Mouse (Mus musculus) MEL (cell line): ENCODE data around the gene Kcnab1. TPM values are rescaled to one million over a fixed set of nuclear protein-coding genes. Genes with fewer than 3 reads are reported as not detected.

Experiments used
- DNase-seq: peaks from one replicate; pipeline ENCODE4 v3.0.0; 2011; ENCODE audit warnings: low read depth, low spot score
- H3K27ac ChIP-seq: 2 replicates; pipeline ENCODE4 v1.5.1; 2012; ENCODE audit warnings: low read depth, mild to moderate bottlenecking, control low read depth, low read length, moderate library complexity; ENCODE audit not compliant: control insufficient read depth
- H3K27me3 ChIP-seq, 2 experiments: fragments of 150-350 bp in 1 of 2; sonication (generic) in 1 of 2; 2 replicates each; pipeline ENCODE4 v1.6.1; 2012; ENCODE audit warnings: low read length in 2 of 2, mild to moderate bottlenecking in 2 of 2, improper control_type of control experiment in 1 of 2, moderate library complexity in 1 of 2; ENCODE audit not compliant: insufficient read depth in 2 of 2, control insufficient read depth in 1 of 2
- H3K36me3 ChIP-seq, 2 experiments: 2 replicates each; pipeline ENCODE4 v1.6.1; 2012 to 2014; ENCODE audit warnings: low read length in 2 of 2, improper control_type of control experiment in 1 of 2, inconsistent platforms in 1 of 2, mild to moderate bottlenecking in 1 of 2; ENCODE audit not compliant: insufficient read depth in 2 of 2, control insufficient read depth in 1 of 2
- H3K4me1 ChIP-seq, 2 experiments: fragments of 150-350 bp in 1 of 2; sonication (generic) in 1 of 2; 2 replicates each; pipeline ENCODE4 v1.6.1; 2012; ENCODE audit warnings: low read length in 2 of 2, improper control_type of control experiment in 1 of 2, mild to moderate bottlenecking in 1 of 2; ENCODE audit not compliant: insufficient read depth in 2 of 2, control insufficient read depth in 1 of 2
- H3K4me3 ChIP-seq, 2 experiments: fragments of 150-350 bp in 1 of 2; sonication (generic) in 1 of 2; 2 replicates each; pipeline ENCODE4 v1.5.1; 2012; ENCODE audit warnings: low read depth in 2 of 2, low read length in 2 of 2, mild to moderate bottlenecking in 2 of 2, moderate library complexity in 2 of 2, control low read depth in 1 of 2, improper control_type of control experiment in 1 of 2; ENCODE audit not compliant: control insufficient read depth in 1 of 2, insufficient read depth in 1 of 2
- H3K79me2 ChIP-seq: 2 replicates; pipeline ENCODE4 v1.6.1; 2012; ENCODE audit warnings: mild to moderate bottlenecking, low read length, moderate library complexity; ENCODE audit not compliant: control insufficient read depth, poor library complexity, insufficient read depth
- H3K9ac ChIP-seq: 2 replicates; pipeline ENCODE4 v1.6.1; 2012; ENCODE audit warnings: low read depth, mild to moderate bottlenecking, control low read depth, low read length, moderate library complexity; ENCODE audit not compliant: control insufficient read depth, poor library complexity, severe bottlenecking
- H3K9me3 ChIP-seq: fragments of 150-350 bp; sonication (generic); replicated peaks from 2 replicates; pipeline ENCODE4 v1.6.1; 2012; ENCODE audit warnings: mild to moderate bottlenecking, low read length, improper control_type of control experiment, moderate library complexity; ENCODE audit not compliant: insufficient read depth
- BHLHE40 ChIP-seq: IDR thresholded peaks from 2 replicates; pipeline ENCODE4 v1.6.1; 2012; ENCODE audit warnings: low read depth, mild to moderate bottlenecking, inconsistent platforms, low read length, improper control_type of control experiment, borderline replicate concordance
- CHD1 ChIP-seq: IDR thresholded peaks from 2 replicates; pipeline ENCODE4 v1.6.1; 2012; ENCODE audit warnings: low read depth, mild to moderate bottlenecking, inconsistent platforms, low read length, improper control_type of control experiment
- CHD2 ChIP-seq: IDR thresholded peaks from 2 replicates; pipeline ENCODE4 v1.6.1; 2011; ENCODE audit warnings: low read length, improper control_type of control experiment
- CTCF ChIP-seq, 3 experiments: IDR thresholded peaks in 2 of 3; conservative IDR thresholded peaks in 1 of 3; 2 replicates each; pipeline ENCODE4 v1.5.1; 2011 to 2012; ENCODE audit warnings: low read length in 3 of 3, low read depth in 2 of 3, mild to moderate bottlenecking in 2 of 3, improper control_type of control experiment in 1 of 3, inconsistent platforms in 1 of 3, mixed read lengths in 1 of 3, moderate library complexity in 1 of 3; ENCODE audit not compliant: control insufficient read depth in 1 of 3, insufficient read depth in 1 of 3, poor library complexity in 1 of 3, severe bottlenecking in 1 of 3
- ELF1 ChIP-seq: IDR thresholded peaks from 2 replicates; pipeline ENCODE4 v1.6.1; 2014; ENCODE audit warnings: low read depth, mild to moderate bottlenecking, inconsistent platforms, low read length, improper control_type of control experiment, moderate library complexity
- EP300 ChIP-seq, 2 experiments: IDR thresholded peaks; 2 replicates each; pipeline ENCODE4 v1.6.1; 2011; ENCODE audit warnings: improper control_type of control experiment in 2 of 2, low read length in 2 of 2, low read depth in 1 of 2, mild to moderate bottlenecking in 1 of 2
- ETS1 ChIP-seq: IDR thresholded peaks from 2 replicates; pipeline ENCODE4 v1.6.1; 2012; ENCODE audit warnings: low read depth, mild to moderate bottlenecking, inconsistent platforms, low read length, improper control_type of control experiment, moderate library complexity
- HCFC1 ChIP-seq: IDR thresholded peaks from 2 replicates; pipeline ENCODE4 v1.6.1; 2012; ENCODE audit warnings: low read depth, mild to moderate bottlenecking, inconsistent platforms, low read length, improper control_type of control experiment, moderate library complexity
- JUND ChIP-seq: IDR thresholded peaks from 2 replicates; pipeline ENCODE4 v1.6.1; 2011; ENCODE audit warnings: low read depth, mild to moderate bottlenecking, improper control_type of control experiment, low read length
- MAFK ChIP-seq: IDR thresholded peaks from 2 replicates; pipeline ENCODE4 v1.6.1; 2011; ENCODE audit warnings: low read depth, mild to moderate bottlenecking, low read length, improper control_type of control experiment, borderline replicate concordance
- MXI1 ChIP-seq: IDR thresholded peaks from 2 replicates; pipeline ENCODE4 v1.6.1; 2011; ENCODE audit warnings: mild to moderate bottlenecking, low read depth, low read length, improper control_type of control experiment
- MYB ChIP-seq: IDR thresholded peaks from 2 replicates; pipeline ENCODE4 v1.6.1; 2011; ENCODE audit warnings: mild to moderate bottlenecking, low read depth, low read length, improper control_type of control experiment
- NELFE ChIP-seq: IDR thresholded peaks from 2 replicates; pipeline ENCODE4 v1.6.1; 2011; ENCODE audit warnings: low read depth, low read length, improper control_type of control experiment
- POLR2A ChIP-seq, 2 experiments: IDR thresholded peaks; 2 replicates each; pipeline ENCODE4 v1.6.1; 2011 to 2012; ENCODE audit warnings: low read length in 2 of 2, mild to moderate bottlenecking in 2 of 2, control low read depth in 1 of 2, improper control_type of control experiment in 1 of 2, low read depth in 1 of 2, moderate library complexity in 1 of 2; ENCODE audit not compliant: control insufficient read depth in 1 of 2, insufficient read depth in 1 of 2, poor library complexity in 1 of 2
- POLR2AphosphoS2 ChIP-seq: IDR thresholded peaks from 2 replicates; pipeline ENCODE4 v1.6.1; 2011; ENCODE audit warnings: low read length, improper control_type of control experiment
- RAD21 ChIP-seq: IDR thresholded peaks from 2 replicates; pipeline ENCODE4 v1.6.1; 2011; ENCODE audit warnings: mild to moderate bottlenecking, low read depth, low read length, improper control_type of control experiment
- SIN3A ChIP-seq: IDR thresholded peaks from 2 replicates; pipeline ENCODE4 v1.6.1; 2012; ENCODE audit warnings: low read length, improper control_type of control experiment, inconsistent platforms
- SMC3 ChIP-seq: IDR thresholded peaks from 2 replicates; pipeline ENCODE4 v1.6.1; 2011; ENCODE audit warnings: low read depth, low read length, improper control_type of control experiment
- TAL1 ChIP-seq: IDR thresholded peaks from 2 replicates; pipeline ENCODE4 v1.6.1; 2012; ENCODE audit warnings: mild to moderate bottlenecking, inconsistent platforms, low read length, moderate library complexity, mixed read lengths
- TBP ChIP-seq: IDR thresholded peaks from 2 replicates; pipeline ENCODE4 v1.8.0; 2011; ENCODE audit warnings: low read depth, low read length, improper control_type of control experiment
- UBTF ChIP-seq: IDR thresholded peaks from 2 replicates; pipeline ENCODE4 v1.6.1; 2012; ENCODE audit warnings: low read depth, mild to moderate bottlenecking, inconsistent platforms, low read length, improper control_type of control experiment, moderate library complexity, borderline replicate concordance; ENCODE audit not compliant: insufficient read depth
- USF1 ChIP-seq: IDR thresholded peaks from 2 replicates; pipeline ENCODE4 v1.6.1; 2014; ENCODE audit warnings: low read depth, mild to moderate bottlenecking, inconsistent platforms, low read length, improper control_type of control experiment, moderate library complexity
- USF2 ChIP-seq, 2 experiments: IDR thresholded peaks; 2 replicates each; pipeline ENCODE4 v1.6.1; 2011 to 2012; ENCODE audit warnings: improper control_type of control experiment in 2 of 2, low read length in 2 of 2, borderline replicate concordance in 1 of 2, inconsistent platforms in 1 of 2, low read depth in 1 of 2, mild to moderate bottlenecking in 1 of 2; ENCODE audit not compliant: insufficient read depth in 1 of 2
- ZC3H11A ChIP-seq: IDR thresholded peaks from 2 replicates; pipeline ENCODE4 v1.6.1; 2012; ENCODE audit warnings: low read depth, mild to moderate bottlenecking, inconsistent platforms, low read length, improper control_type of control experiment
- ZKSCAN1 ChIP-seq: IDR thresholded peaks from 2 replicates; pipeline ENCODE4 v1.6.1; 2012; ENCODE audit warnings: low read depth, mild to moderate bottlenecking, inconsistent platforms, low read length, improper control_type of control experiment, moderate library complexity
- ZNF384 ChIP-seq: IDR thresholded peaks from 2 replicates; pipeline ENCODE4 v1.6.1; 2012; ENCODE audit warnings: low read depth, mild to moderate bottlenecking, inconsistent platforms, low read length, improper control_type of control experiment
- polyA plus RNA-seq, 2 experiments: library from polyadenylated mRNA; stranded (reverse) in 1 of 2; unstranded in 1 of 2; fragments of >175 nt in 1 of 2; fragments of >200 nt in 1 of 2; gene quantifications; 2 replicates each; pipeline versions ENCODE4 v1.2.1 to v1.2.4; 2012; ENCODE audit warnings: low replicate concordance in 2 of 2, low read depth in 1 of 2; ENCODE audit not compliant: insufficient read length in 2 of 2, insufficient read depth in 1 of 2, missing spikeins in 1 of 2
- total RNA-seq: library from RNA; depleted of rRNA; stranded (reverse); fragments of 300-350 nt; gene quantifications from 2 replicates; pipeline ENCODE4 v1.2.3, GENCODE M21; 2012

Kcnab1 gene
- total and polyA plus RNA-seq, 3 experiments, result 0.06 to 0.08 TPM; not detected in 1

DNA sequence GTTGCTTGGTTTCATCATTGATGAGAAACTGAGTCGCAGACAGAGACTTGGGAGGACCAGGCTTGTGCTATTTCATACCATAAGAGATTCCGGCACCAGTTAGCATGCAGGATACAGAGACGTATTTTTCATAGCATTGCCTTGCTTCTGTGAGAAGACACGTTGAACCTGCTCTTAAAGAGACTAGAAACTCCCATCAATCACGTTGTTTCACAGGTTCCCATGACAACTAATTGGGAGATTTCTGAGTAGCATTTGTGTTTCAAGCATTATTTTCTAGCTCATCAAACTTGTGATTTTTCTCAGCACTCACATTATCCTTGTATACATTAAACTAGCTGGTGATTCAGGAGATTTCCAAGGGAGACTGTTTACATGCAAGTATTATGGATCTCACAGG is 63.8 kb downstream of the Kcnab1 start:
- H3K4me1 ChIP-seq, result no peaks in the 10 kb centered on the region
- no peak for DNase-seq
- H3K9me3 ChIP-seq, result no peaks in the 10 kb centered on the region
- H3K79me2 ChIP-seq, result no peaks in the 10 kb centered on the region
- H3K27ac ChIP-seq, result no peak overlapping the region
- no peaks in the 10 kb centered on the region for H3K36me3 ChIP-seq
- no peak overlapping the region for H3K9ac ChIP-seq
- TF ChIP-seq TAL1 (no peak), MXI1 (no peak), ETS1 (no peak), ELF1 (no peak), MYB (no peak), POLR2A (IDR thresholded peaks at IDR 0.05; ENCODE audit: control insufficient read depth in 1 of 2, insufficient read depth in 1 of 2, low read depth in 1 of 2, low read length in 2 of 2, poor library complexity in 1 of 2) (no peak), RAD21 (no peak), JUND (no peak), MAFK (no peak), SMC3 (no peak)
- TF ChIP-seq, all 39 proteins: peak for 0
- H3K4me3 ChIP-seq, result no peak overlapping the region
- no peaks in the 10 kb centered on the region for H3K27me3 ChIP-seq

DNA sequence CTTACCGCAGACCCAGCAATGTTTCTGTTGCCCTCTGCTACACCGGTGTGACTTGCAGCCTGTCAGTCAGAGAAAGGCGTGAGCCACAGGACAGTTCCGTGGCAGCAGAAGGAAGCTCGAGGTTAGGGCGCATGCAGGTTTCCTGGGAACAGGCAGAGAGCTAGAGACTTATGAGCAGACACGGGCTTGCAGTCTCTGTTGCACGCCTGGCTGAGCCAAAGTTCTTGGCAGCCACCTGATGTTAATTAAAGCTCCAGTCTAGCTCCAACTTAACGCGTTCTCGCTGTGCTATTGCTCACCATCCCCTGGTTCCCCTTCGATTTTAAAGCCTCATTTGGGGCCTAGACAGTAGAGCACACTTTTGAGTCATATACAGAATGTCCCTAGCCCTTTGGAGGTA is 65.4 kb downstream of the Kcnab1 start:
- Histone ChIP-seq H3K36me3 (no peaks in the 10 kb centered on the region), H3K27me3 (no peaks in the 10 kb centered on the region), H3K4me1 (no peaks in the 10 kb centered on the region), H3K27ac (no peak overlapping the region), H3K9ac (no peak overlapping the region), H3K4me3 (no peak overlapping the region), H3K79me2 (no peaks in the 10 kb centered on the region), H3K9me3 (no peaks in the 10 kb centered on the region)
- no peak for DNase-seq
- TF ChIP-seq EP300 (IDR thresholded peaks at IDR 0.05; ENCODE audit: low read depth in 1 of 2, low read length in 2 of 2) (no peak), HCFC1 (no peak), CTCF (IDR thresholded peaks at IDR 0.05 in 2 of 3, conservative IDR thresholded peaks at IDR 0.05 in 1 of 3; ENCODE audit: control insufficient read depth in 1 of 3, insufficient read depth in 1 of 3, low read depth in 2 of 3, low read length in 3 of 3, poor library complexity in 1 of 3, severe bottlenecking in 1 of 3) (no peak), RAD21 (no peak), ZC3H11A (no peak), TBP (no peak), USF2 (IDR thresholded peaks at IDR 0.05; ENCODE audit: borderline replicate concordance in 1 of 2, insufficient read depth in 1 of 2, low read depth in 1 of 2, low read length in 2 of 2) (no peak), MAFK (no peak)

DNA sequence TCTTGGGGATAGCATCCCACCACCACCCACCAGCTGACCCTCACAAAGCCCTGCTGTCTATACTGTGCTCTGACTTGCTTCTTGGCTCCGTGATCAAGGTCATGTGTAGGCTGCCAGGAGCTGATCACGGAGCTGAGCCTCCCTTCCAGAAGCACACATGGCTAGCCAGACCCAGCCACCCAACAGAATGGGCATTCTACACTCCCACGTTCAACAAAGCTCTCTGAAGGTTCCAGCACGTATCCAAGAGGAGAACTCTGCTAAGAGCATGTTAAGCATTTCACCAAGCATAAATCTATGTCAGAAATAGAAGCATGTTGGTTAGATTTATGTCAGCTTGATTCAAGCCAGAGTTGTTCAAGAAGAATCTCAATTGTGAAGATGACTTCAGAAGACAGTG is 66.6 kb downstream of the Kcnab1 start:
- no peaks in the 10 kb centered on the region for H3K79me2 ChIP-seq
- H3K27ac ChIP-seq, result no peak overlapping the region
- H3K36me3 ChIP-seq, result no peaks in the 10 kb centered on the region
- no peak overlapping the region for H3K9ac ChIP-seq
- no peaks in the 10 kb centered on the region for H3K4me1 ChIP-seq
- H3K27me3 ChIP-seq, result no peaks in the 10 kb centered on the region
- H3K4me3 ChIP-seq, result no peak overlapping the region
- no peaks in the 10 kb centered on the region for H3K9me3 ChIP-seq
- no peak for DNase-seq
- TF ChIP-seq CTCF (IDR thresholded peaks at IDR 0.05 in 2 of 3, conservative IDR thresholded peaks at IDR 0.05 in 1 of 3; ENCODE audit: control insufficient read depth in 1 of 3, insufficient read depth in 1 of 3, low read depth in 2 of 3, low read length in 3 of 3, poor library complexity in 1 of 3, severe bottlenecking in 1 of 3) (no peak), ZKSCAN1 (no peak), TAL1 (no peak), TBP (no peak), USF1 (no peak), SMC3 (no peak), RAD21 (no peak), ZNF384 (no peak), NELFE (no peak), BHLHE40 (no peak), POLR2AphosphoS2 (no peak), CHD1 (no peak), SIN3A (no peak), ETS1 (no peak), MYB (no peak), CHD2 (no peak), UBTF (no peak)
